Mouse (Mus musculus) brain, embryonic 14.5 days (tissue): ENCODE data around the gene Tm4sf5. TPM values are rescaled to one million over a fixed set of nuclear protein-coding genes. Genes with fewer than 3 reads are reported as not detected.
A peak's percentile ranks its signal among the peaks of the same experiment; 100 is the strongest.

Experiments used
- DNase-seq: peaks from one replicate; pipeline ENCODE4 v3.0.0-alpha.2; 2011; ENCODE audit warnings: low read depth
- CTCF ChIP-seq: fragments of 200-500 bp; IDR thresholded peaks from 2 replicates; pipeline ENCODE4 v1.5.1; 2012; ENCODE audit warnings: inconsistent platforms, mild to moderate bottlenecking, moderate library complexity, borderline replicate concordance; ENCODE audit not compliant: insufficient read depth, insufficient read length; ENCODE audit errors: extremely low read depth
- POLR2A ChIP-seq: fragments of 200-500 bp; IDR thresholded peaks from 2 replicates; pipeline ENCODE4 v1.6.1; 2012; ENCODE audit warnings: mild to moderate bottlenecking, inconsistent platforms, borderline replicate concordance; ENCODE audit not compliant: poor library complexity, insufficient read depth, insufficient read length, severe bottlenecking; ENCODE audit errors: extremely low read depth
- polyA plus RNA-seq: library from polyadenylated mRNA; depleted of rRNA; stranded (reverse); fragments of >200 nt; gene quantifications from 2 replicates; pipeline ENCODE4 v1.2.3, GENCODE M21; 2012

The Tm4sf5 gene
- polyA plus RNA-seq, 1 experiment, result 1.6 TPM

DNA sequence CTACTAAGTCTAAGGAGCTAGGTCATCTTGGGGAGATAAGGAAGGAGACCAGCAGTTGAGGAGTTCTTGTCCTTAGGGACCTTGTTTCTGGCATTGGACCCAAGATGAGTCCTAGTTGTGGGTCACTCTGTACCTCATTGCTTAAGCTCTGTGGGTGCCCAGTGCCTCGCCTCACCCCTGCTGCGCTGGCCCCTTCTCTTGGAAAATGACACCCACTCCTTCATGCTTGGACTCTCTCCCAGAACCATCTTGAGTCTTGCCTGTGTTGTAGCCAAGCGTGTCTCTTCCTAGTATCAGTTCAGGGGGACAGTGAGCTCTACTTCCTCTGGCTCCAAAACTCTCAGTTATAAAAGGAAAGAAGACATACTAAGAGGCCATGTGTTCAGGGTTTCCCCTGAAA, 15.9 kb upstream of the Tm4sf5 start:
- no peak for TF ChIP-seq POLR2A
- TF ChIP-seq CTCF, result no peak
- DNase-seq, result no peak

DNA sequence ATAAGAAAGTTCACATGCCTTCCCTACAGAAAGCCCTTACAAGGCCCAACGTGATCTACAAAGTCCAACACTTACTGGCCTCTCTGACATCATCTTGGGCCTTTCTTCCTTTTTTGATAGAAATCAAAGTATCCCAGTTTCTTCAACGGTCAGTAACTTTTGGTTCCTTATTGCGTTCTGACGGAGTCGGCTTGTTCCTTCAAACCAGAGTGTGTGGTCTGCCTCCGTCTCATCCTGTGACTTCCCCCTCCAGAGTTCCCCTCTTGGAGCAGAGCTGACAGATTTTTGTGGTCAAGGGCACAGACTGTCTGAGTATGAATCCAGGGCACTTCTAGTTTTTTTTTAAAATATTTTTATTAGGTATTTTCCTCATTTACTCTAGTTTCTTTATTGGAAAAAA, 15.4 kb upstream of the Tm4sf5 start:
- no peak for DNase-seq
- TF ChIP-seq POLR2A, result no peak
- no peak for TF ChIP-seq CTCF

DNA sequence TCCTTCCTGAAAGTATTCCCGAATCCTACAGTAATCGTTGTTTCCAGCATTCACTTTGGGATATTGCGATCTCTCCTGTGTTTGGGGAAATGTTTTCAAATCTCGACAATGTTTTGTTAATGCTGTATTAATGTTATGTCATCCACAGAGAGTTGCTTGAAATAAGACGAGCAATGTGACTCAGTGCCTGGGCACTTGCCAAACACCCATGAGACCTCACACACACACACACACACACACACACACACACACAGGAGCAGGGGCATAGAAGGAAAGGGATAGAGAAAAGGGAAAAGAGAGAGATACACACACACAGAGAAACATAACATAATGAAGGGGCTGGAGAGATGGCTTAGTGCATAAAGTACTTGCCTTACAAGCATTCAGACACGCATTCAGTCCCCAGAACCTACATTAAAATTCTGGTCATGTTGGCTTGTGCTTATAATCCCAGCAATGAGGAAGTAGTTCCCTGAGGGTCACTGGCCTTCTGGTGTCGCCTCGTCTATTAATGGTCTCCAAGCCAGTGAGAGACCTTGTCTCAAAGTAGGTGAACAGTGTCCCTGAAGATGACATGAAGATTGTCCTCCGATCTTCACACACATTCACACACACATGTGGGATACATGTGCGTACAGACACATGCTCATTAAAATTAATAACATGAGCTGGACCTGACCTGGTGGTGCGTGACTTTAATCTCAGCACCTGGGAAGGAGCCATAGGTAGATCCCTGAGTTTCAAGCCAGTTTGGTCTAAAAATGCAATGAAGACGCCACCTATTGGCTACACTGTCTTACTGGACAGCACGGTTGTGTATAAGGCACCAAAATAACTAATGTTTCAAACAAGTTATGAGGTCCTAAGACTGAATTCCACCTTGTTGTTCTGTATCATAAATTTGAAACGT, 5.2 kb upstream of the Tm4sf5 start:
- DNase-seq, result no peak
- TF ChIP-seq CTCF (0 out of 2 replicates have a peak, but pooled peaks have one; percentile 4), POLR2A (no peak)

DNA sequence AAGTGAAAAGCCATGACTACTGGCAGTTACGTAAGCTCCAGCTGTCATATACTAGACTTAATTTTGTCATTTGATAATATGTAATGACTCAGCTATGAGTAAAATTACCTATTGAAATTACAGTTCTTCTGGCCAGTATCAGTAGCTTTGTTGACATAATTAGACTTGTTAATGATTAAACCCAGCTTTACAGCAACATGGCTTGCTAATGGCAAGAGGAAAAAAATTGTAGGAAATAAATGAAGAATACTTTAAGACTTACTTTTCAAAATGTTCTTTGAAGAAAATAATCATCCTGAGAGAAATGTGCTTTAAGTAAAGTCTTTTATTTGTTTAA, 4.6 kb upstream of the Tm4sf5 start:
- TF ChIP-seq CTCF (no peak), POLR2A (no peak)
- no peak for DNase-seq

DNA sequence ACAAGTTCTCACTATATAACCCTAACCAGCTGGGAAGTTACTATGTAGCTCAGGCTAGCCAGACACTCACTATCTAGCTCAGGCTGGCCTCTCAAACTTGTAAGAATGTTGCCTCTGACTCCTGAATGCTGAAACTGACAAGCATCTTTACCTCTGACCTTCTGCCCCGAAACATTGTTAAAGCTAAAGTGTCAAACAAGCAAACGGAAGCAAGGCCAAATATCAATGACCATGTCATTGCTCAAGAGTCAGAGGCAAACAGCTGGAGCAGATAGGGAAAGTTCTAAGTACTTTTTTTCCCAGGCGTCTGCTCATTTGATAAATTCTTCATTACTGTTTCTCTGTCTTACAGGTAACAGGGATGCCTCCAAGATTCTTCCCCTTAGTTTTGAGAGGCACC, 3.0 kb upstream of the Tm4sf5 start:
- TF ChIP-seq CTCF (no peak), POLR2A (no peak)
- no peak for DNase-seq

DNA sequence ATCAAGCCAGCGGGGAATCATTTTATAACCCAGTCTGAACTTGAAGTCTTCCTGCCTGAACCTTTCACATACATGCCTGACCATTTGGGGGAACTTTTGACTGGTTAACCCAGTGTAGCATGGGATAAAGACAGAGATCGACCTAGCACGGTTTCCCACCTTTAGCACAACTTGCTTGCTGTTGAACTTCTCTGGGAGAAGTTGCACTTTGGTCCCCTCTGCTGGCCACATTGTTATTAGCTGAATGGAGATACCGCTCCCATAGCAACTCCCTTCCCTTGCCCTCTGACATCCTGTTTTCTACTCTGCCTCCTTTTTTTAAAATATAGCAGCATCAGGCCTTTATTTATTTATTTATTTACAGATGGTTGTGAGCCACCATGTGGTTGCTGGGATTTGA, 1.3 kb downstream of the Tm4sf5 start:
- DNase-seq, result peak; percentile 63
- peak; percentile 61; the same call in 1 of the 2 replicates for TF ChIP-seq CTCF
- no peak for TF ChIP-seq POLR2A

DNA sequence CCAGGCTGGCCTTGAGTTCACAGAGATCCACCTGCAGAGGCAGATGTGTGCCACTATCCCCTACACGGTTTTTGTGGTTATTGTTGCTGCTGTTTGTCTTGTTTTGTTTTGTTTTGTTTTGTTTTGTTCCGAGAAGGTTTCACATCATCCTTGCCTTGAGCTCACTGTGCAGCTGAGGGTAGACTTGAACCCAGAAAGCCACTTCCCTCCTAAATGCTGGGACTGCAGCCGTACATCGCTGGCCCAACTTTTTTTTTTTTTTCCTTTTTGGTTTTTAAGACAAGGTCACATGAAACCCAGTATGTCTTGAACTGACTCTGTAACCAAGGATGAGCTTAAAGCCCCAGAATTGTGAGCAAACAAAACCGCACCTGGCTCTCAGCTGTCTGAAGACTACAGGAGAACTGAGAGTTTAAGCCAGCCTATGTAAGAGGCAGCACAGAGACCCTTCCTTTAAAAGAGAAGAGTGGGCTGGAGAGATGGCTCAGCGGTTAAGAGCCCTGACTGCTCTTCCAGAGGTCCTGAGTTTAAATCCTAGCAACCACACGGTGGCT, 2.0 kb downstream of the Tm4sf5 start:
- no peak for DNase-seq
- TF ChIP-seq POLR2A (no peak), CTCF (no peak)

DNA sequence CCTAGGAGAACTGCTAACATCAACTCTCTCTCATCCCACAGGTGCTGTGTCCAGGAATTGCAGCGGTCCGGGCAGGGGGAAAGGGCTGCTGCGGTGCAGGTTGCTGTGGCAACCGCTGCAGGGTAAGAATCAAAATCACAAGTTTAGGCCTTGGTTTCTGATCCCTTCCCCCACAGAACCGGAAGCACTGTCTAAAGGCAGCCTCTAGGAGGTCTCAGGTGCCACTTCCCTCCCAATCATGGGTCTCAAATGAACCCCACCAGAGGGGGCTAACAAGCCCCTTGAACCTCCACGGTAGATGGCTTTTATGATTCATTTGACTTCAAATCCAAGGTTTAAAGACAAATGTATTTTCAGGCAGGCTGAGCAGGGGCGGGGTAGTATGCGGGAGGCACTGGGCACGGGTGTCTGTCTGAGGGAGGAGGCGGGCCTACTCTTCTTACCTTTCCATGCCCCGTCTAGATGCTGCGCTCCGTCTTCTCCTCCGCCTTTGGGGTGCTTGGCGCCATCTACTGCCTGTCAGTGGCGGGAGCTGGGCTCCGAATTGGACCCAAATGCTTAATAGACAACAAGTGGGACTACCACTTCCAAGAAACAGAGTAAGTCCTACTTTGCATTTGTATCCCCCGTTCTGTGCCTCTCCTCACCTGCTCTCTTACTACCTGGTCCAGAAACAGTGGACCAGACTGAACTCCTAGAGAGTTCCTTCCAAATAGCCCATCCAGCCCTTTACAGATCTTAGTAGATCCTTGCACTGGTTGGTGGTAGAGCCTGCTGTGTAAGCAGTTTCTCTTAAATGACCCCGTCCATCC, 4.9 kb downstream of the Tm4sf5 start:
- TF ChIP-seq POLR2A (no peak), CTCF (peak; percentile 84)
- peak; percentile 76 for DNase-seq

DNA sequence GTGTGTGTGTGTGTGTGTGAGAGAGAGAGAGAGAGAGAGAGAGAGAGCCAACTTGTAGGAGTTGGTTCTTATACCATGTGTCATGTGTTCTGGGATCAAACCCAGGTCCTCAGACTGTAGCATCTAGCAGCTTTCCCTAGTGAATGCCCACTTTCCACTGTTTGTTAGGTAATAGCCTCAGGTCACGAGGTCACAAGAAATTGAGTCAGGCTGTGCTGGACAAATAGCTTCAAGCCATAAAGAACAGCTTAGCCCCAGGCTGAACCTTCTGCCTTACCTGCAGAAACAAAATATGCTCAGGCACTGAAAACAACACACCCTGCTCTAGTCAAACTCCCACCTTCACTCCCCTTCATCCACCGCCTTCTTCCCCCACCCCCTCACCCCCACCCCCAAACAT, 6.2 kb downstream of the Tm4sf5 start:
- DNase-seq, result no peak
- TF ChIP-seq CTCF, result no peak
- no peak for TF ChIP-seq POLR2A

DNA sequence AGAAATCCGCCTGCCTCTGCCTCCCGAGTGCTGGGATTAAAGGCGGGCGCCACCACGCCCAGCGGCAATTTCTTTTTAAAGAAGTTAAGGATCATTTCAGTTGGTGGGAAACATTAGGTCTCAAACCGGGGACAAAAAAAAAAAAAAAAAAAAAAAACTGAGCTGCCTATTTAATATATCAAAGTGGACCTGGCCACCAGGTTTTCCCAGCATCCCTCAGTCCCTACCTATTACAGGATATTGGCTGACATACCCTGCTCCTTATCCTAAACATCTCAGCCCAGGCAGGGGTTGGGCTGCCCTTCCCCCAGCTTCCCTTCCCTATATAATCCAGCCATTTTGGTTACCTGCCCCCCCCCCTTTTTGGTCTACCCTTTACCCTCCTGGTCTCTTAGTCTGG, 6.8 kb downstream of the Tm4sf5 start:
- DNase-seq, result no peak
- no peak for TF ChIP-seq POLR2A
- TF ChIP-seq CTCF, result no peak

DNA sequence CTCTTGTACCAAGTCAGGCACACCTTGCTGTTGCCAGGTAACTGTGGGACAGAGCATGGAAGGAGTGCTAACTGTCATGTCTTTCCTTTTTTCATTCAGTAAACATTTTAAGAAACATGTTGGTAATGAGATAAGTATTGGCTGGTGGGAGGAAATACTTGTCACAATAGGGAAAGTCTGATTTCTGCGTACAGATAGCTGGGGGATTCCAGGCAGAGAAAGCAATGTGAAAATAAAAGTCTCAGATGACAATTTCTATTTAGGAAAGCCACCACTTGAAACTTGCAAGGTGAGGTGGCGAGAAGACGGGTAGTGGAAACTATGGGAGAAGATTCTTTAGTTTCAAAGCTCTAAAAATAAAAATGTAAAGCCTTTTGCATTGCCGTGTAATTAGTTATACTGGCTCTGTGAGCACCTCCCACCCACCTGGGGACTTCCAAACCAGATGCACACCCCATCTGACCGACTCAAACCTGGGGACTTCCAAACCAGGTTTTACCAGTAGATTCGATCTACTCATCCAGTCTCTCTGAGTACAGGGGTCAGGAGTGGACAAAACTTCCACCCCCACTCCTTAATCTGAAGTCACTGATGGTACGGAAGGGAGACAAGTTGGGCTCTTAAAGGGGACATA, 7.8 kb downstream of the Tm4sf5 start:
- no peak for TF ChIP-seq CTCF
- TF ChIP-seq POLR2A, result no peak
- DNase-seq, result no peak

DNA sequence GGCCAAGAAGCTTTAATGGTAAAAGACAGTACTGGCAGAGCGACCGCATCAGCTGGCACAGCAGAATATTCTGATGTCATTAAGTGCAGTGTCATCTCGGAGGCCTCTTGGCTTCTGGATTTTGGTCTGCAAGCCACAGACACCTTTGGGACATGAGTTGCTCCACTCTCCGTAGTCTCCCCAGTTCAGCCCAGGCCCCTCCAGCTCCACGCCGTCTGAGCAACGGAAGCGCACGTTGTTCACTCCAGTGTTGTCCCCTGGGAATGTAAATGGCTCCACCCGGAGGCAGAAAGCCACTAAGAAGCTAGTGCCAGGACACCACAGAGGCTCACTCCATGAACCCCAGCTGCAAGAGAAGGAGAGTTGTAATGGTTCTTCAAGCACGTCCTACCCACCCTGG, 8.5 kb downstream of the Tm4sf5 start:
- no peak for TF ChIP-seq POLR2A
- TF ChIP-seq CTCF, result no peak
- no peak for DNase-seq

DNA sequence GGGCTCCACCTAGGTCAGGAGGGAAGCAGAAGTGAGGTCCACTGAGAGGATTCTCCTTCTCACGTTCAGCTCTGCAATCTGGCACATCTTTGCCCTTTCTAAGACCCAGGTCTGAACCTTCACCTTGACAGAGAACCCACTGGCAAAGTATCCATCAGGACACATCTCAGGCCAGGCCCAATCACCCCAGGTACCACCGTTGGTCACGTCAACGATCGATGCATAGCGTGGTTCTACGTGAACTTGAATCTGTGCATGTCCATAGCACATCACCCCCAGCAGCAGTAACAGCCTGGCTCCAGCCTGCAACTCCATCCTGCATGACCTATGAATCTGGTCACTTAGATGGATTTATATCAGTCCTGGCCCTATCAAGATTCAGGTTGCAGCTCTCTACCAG, 9.2 kb downstream of the Tm4sf5 start, which contains the start of gene Vmo1:
Gene Vmo1, minus strand, starts transcription at position 329 of the 400 bp plus-strand sequence.
- DNase-seq, result no peak
- TF ChIP-seq POLR2A (no peak), CTCF (no peak)
